Mouse (Mus musculus) lung, embryonic 16.5 days (tissue): Measurements from ENCODE around the gene E330009J07Rik. TPM values are rescaled to one million over a fixed set of nuclear protein-coding genes. Genes with fewer than 3 reads are reported as not detected.

Source experiments
- ATAC-seq: fragments of 200-750 bp; cut with Nextera tagmentation; 2 replicates; pipeline ENCODE4 v1.8.0; 2017; ENCODE audit warnings: low read depth, mild to moderate bottlenecking, moderate library complexity
- H3K27ac ChIP-seq: fragments of 300-500 bp; sonication (generic); 2 replicates; pipeline ENCODE4 v1.5.1; 2014; ENCODE audit warnings: mild to moderate bottlenecking, control low read depth, low read length
- H3K27me3 ChIP-seq: fragments of 300-500 bp; sonication (generic); 2 replicates; pipeline ENCODE4 v1.6.1; 2014; ENCODE audit warnings: low read depth, low read length, mixed read lengths; ENCODE audit not compliant: control insufficient read depth, insufficient read depth
- H3K36me3 ChIP-seq: fragments of 300-500 bp; sonication (generic); 2 replicates; pipeline ENCODE4 v1.6.1; 2014; ENCODE audit warnings: low read length; ENCODE audit not compliant: control insufficient read depth, insufficient read depth
- H3K4me1 ChIP-seq: fragments of 300-500 bp; sonication (generic); replicated peaks from 2 replicates; pipeline ENCODE4 v1.6.1; 2014; ENCODE audit warnings: low read length, mixed read lengths; ENCODE audit not compliant: control insufficient read depth, insufficient read depth
- H3K4me2 ChIP-seq: fragments of 300-500 bp; sonication (generic); 2 replicates; pipeline ENCODE4 v1.6.1; 2014; ENCODE audit warnings: low read depth, low read length, control low read depth
- H3K4me3 ChIP-seq: fragments of 300-500 bp; sonication (generic); 2 replicates; pipeline ENCODE4 v1.5.1; 2014; ENCODE audit warnings: mild to moderate bottlenecking, low read length, control low read depth
- H3K9ac ChIP-seq: fragments of 300-500 bp; sonication (generic); 2 replicates; pipeline ENCODE4 v1.6.1; 2014; ENCODE audit warnings: low read length, control low read depth
- H3K9me3 ChIP-seq: fragments of 300-500 bp; sonication (generic); 2 replicates; pipeline ENCODE4 v1.6.1; 2016; ENCODE audit warnings: low read length; ENCODE audit not compliant: control insufficient read depth
- WGBS: fragments of 180-500 bp; shearing (Covaris S2); extraction: QIAGEN DNeasy Blood & Tissue Kit; methylation state at CpG from one replicate; pipeline ENCODE4 v1.1.7; 2014; 5-methylcytosine and 5-hydroxymethylcytosine counted together
- polyA plus RNA-seq: library from polyadenylated mRNA; unstranded; fragments of >200 nt; fragmentation: Nextera tagmentation; extraction: Ambion mirVana; gene quantifications from 2 replicates; pipeline ENCODE4 v1.2.1, GENCODE M21; 2015

E330009J07Rik gene
- polyA plus RNA-seq, 1 experiment from 2014 or later, result 9.6 TPM

- H3K27me3 ChIP-seq, result peaks cover 5% of the 10 kb centered on the region; the same call in 1 of the 2 replicates
- 16% methylated on average over 10 of the region's 10 CpGs for WGBS
- 0 out of 2 replicates have a peak, but pooled peaks have one; percentile 17 for ATAC-seq
Observed at GRCm38 (mm10) chr6:40443281-40443928, 7.5 kb upstream of the E330009J07Rik start.

GRCm38 (mm10) chr6:40441755-40442154 lies 5.8 kb upstream of the E330009J07Rik start:
- Histone ChIP-seq H3K4me1 (no peaks in the 10 kb centered on the region), H3K36me3 (no peaks in the 10 kb centered on the region), H3K9me3 (no peaks in the 10 kb centered on the region), H3K4me2 (no peak overlapping the region), H3K9ac (no peak overlapping the region), H3K27me3 (peaks cover 8% of the 10 kb centered on the region; the same call in 1 of the 2 replicates), H3K27ac (no peak overlapping the region), H3K4me3 (no peak overlapping the region)
- WGBS, result 25% methylated on average over 3 of the region's 3 CpGs
- no peak for ATAC-seq

More at GRCm38 (mm10) chr6:40443281-40443928, 7.5 kb upstream of the E330009J07Rik start:
- Histone ChIP-seq H3K36me3 (no peaks in the 10 kb centered on the region), H3K9me3 (no peaks in the 10 kb centered on the region), H3K4me3 (no peak overlapping the region), H3K27ac (no peak overlapping the region), H3K4me1 (no peaks in the 10 kb centered on the region), H3K9ac (no peak overlapping the region), H3K4me2 (no peak overlapping the region)

DNA sequence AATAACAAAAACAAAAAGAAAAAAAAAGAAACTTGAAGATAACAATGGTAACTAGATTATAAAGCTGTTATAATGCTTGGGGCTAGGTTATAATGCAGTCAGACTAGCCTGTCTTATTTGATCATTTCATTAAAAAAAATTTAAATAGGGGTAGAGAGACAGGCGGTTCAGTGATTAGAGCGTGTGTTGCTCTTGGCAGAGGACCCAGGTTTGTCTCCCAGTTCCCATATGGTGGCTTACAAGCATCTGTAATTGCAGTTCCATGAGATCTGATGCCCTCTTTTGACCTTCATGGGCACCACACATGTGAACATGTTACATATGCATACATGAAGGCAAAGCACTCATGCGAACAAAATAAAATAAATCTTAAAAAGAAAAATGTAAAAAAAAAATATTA lies 5.3 kb upstream of the E330009J07Rik start:
- peaks cover 8% of the 10 kb centered on the region; the same call in 1 of the 2 replicates for H3K27me3 ChIP-seq
- no peaks in the 10 kb centered on the region for H3K9me3 ChIP-seq
- H3K4me2 ChIP-seq, result no peak overlapping the region
- no peaks in the 10 kb centered on the region for H3K36me3 ChIP-seq
- H3K4me1 ChIP-seq, result no peaks in the 10 kb centered on the region; the same call in 1 of the 2 replicates
- ATAC-seq, result no peak
- WGBS, result 64% methylated on average over 3 of the region's 3 CpGs
- H3K9ac ChIP-seq, result no peak overlapping the region
- no peak overlapping the region for H3K27ac ChIP-seq
- no peak overlapping the region for H3K4me3 ChIP-seq

GRCm38 (mm10) chr6:40439731-40440130 lies 3.8 kb upstream of the E330009J07Rik start:
- 42% methylated on average over 12 of the region's 12 CpGs for WGBS
- no peak overlapping the region for H3K27ac ChIP-seq
- no peak overlapping the region for H3K9ac ChIP-seq
- ATAC-seq, result no peak
- H3K36me3 ChIP-seq, result no peaks in the 10 kb centered on the region
- peaks cover 8% of the 10 kb centered on the region; the same call in 1 of the 2 replicates for H3K27me3 ChIP-seq
- H3K4me2 ChIP-seq, result no peak overlapping the region; the same call in 1 of the 2 replicates
- H3K4me1 ChIP-seq, result peaks cover 3% of the 10 kb centered on the region
- no peak overlapping the region for H3K4me3 ChIP-seq
- no peaks in the 10 kb centered on the region for H3K9me3 ChIP-seq

GRCm38 (mm10) chr6:40438936-40439335 lies 3.0 kb upstream of the E330009J07Rik start, which contains the start of gene Wee2:
Wee2 (plus strand) TSS chr6:40439088.
- Histone ChIP-seq H3K4me1 (peaks cover 6% of the 10 kb centered on the region), H3K9ac (no peak within 1 kb of the TSS), H3K36me3 (no peaks in the 10 kb centered on the region), H3K4me2 (no peak within 1 kb of the TSS; the same call in 1 of the 2 replicates), H3K9me3 (no peaks in the 10 kb centered on the region), H3K4me3 (no peak within 1 kb of the TSS), H3K27me3 (peaks cover 8% of the 10 kb centered on the region; the same call in 1 of the 2 replicates), H3K27ac (no peak within 1 kb of the TSS)
- 53% methylated on average over 5 of the region's 5 CpGs for WGBS
- no peak for ATAC-seq

DNA sequence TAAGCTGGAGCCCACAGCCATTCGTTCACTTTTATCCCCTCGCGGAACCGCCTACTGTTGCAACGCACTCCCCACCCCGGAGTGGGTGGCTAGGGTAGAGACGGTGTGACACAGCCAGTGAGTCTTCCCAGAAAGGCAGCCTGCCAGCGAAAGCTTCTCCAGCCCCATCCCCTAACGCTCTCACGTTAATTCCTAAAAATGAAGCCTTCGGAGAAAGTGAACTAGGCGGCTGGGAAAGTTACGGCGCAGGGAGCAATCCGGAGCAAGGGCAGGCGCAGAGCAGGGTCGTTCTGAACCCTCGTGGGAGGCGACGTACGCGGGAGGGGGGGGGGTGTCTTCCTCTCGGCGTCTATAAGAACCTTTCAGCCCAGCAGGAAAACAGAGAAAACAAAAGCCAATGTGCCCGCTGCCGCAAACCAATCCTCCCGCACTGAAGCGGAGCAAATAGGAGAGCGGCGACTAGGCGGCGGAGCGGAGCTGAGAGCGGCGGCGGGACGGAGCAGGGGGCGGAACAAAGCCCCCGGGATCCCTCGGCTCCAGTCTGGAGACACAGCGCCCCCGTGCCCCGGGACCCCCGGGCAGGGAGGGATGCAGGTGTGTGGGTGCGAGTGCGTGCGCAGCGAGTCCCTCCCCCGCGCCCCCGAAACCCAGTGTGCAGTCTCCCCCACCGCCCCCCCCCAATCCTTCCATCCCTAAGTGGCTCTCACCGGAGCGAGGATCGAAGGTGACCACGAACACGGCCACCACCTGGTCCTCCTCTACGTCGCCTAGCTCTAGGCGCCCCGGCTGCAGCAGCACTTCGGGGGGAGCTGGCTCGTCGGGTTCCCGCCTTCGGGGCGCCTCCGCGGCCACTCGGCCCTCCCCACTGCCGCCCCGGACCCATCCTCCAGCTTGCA lies 536 bp downstream of the E330009J07Rik start:
- Histone ChIP-seq H3K9me3 (no peaks in the 10 kb centered on the region), H3K27me3 (peaks cover 5% of the 10 kb centered on the region; the same call in 1 of the 2 replicates), H3K27ac (peak overlapping the region; percentile 49; the same call in 1 of the 2 replicates), H3K36me3 (no peaks in the 10 kb centered on the region), H3K4me1 (peaks cover 9% of the 10 kb centered on the region), H3K4me3 (peak overlapping the region; percentile 70), H3K4me2 (peak overlapping the region; percentile 91), H3K9ac (peak overlapping the region; percentile 89)
- ATAC-seq, result peak; percentile 70
- WGBS, result under 1% methylated on average over 57 of the region's 72 CpGs

GRCm38 (mm10) chr6:40434697-40435096 lies 1.2 kb downstream of the E330009J07Rik start:
- Histone ChIP-seq H3K9me3 (no peaks in the 10 kb centered on the region), H3K27ac (no peak overlapping the region), H3K4me3 (peak overlapping the region; percentile 70), H3K36me3 (no peaks in the 10 kb centered on the region), H3K9ac (peak overlapping the region; percentile 89), H3K4me1 (peaks cover 9% of the 10 kb centered on the region), H3K4me2 (peak overlapping the region; percentile 91), H3K27me3 (peaks cover 5% of the 10 kb centered on the region; the same call in 1 of the 2 replicates)
- no peak for ATAC-seq
- WGBS, result 9% methylated on average over 7 of the region's 7 CpGs

GRCm38 (mm10) chr6:40432346-40433275 lies 3.3 kb downstream of the E330009J07Rik start:
- 80% methylated on average over 17 of the region's 17 CpGs for WGBS
- no peak for ATAC-seq

More at GRCm38 (mm10) chr6:40432346-40433275, 3.3 kb downstream of the E330009J07Rik start:
- Histone ChIP-seq H3K9me3 (no peaks in the 10 kb centered on the region), H3K27ac (no peak overlapping the region), H3K27me3 (no peaks in the 10 kb centered on the region), H3K4me1 (peaks cover 9% of the 10 kb centered on the region), H3K36me3 (no peaks in the 10 kb centered on the region), H3K4me2 (no peak overlapping the region), H3K9ac (no peak overlapping the region), H3K4me3 (no peak overlapping the region)
